Mouse (Mus musculus) kidney, adult 2 months (tissue): ENCODE measurements around the gene Btd.

Experiments
- CTCF ChIP-seq: fragments of 200-500 bp; conservative IDR thresholded peaks from 2 replicates; pipeline ENCODE4 v1.5.1; 2011; ENCODE audit warnings: low read depth, mild to moderate bottlenecking, control low read depth, low read length, moderate library complexity, mixed read lengths; ENCODE audit not compliant: insufficient read depth, insufficient read length
- POLR2A ChIP-seq: fragments of 200-500 bp; IDR thresholded peaks from one replicate; pipeline ENCODE4 v1.6.1; 2011; ENCODE audit warnings: low read depth, low read length, control low read depth

- TF ChIP-seq CTCF, result no peak
- TF ChIP-seq POLR2A, result no peak
Measured at GRCm38 (mm10) chr14:31652106-31652505, 11.3 kb downstream of the Btd start.
